ENCODE assay signal across 9 mouse cellular contexts in genomic region chr7:16298927-16299326, GRCm38 (mm10). TPM values are rescaled to one million over a fixed set of nuclear protein-coding genes. Genes with fewer than 3 reads are reported as not detected.
DNase-seq lines count a peak whose midpoint lies in the region; ATAC-seq lines count a peak whose summit lies in the region.
"Had no signal": no experiment of that assay in that cellular context is flagged by ENCODE, and none has a peak within 500 bp of the region (broad histone marks: within the 10 kb centered on the region; RNA-seq: fewer than 3 reads in every experiment).

No protein-coding gene starts in this region.

- no peak for DNase-seq in intestine, embryonic 14.5 days (ENCODE audit: low spot score)
- no peak for DNase-seq in spleen, adult 12 weeks (ENCODE audit: low spot score)
- no peak for DNase-seq in urinary bladder, postnatal 25 days (ENCODE audit: low spot score)
- no peak for DNase-seq in kidney, postnatal 14 days

- no peaks in the 10 kb centered on the region for H3K9me3 ChIP-seq in intestine, embryonic 14.5 days (ENCODE audit: control insufficient read depth, low read length)
- H3K9me3 ChIP-seq in intestine, embryonic 16.5 days (ENCODE audit: control insufficient read depth, low read length): no peaks in the 10 kb centered on the region
- H3K9me3 ChIP-seq in embryonic facial prominence, embryonic 13.5 days: no peaks in the 10 kb centered on the region
- H3K9me3 ChIP-seq in hindbrain, embryonic 12.5 days (replicated peaks): no peaks in the 10 kb centered on the region
- no peaks in the 10 kb centered on the region for H3K9me3 ChIP-seq in midbrain, embryonic 16.5 days (replicated peaks; ENCODE audit: control insufficient read depth, low read length, poor library complexity, severe bottlenecking)

- H3K36me3 ChIP-seq in intestine, embryonic 14.5 days (ENCODE audit: control insufficient read depth, insufficient read depth, low read length): no peaks in the 10 kb centered on the region
- H3K36me3 ChIP-seq in intestine, embryonic 16.5 days (ENCODE audit: control insufficient read depth, insufficient read depth, low read length): no peaks in the 10 kb centered on the region
- H3K36me3 ChIP-seq in embryonic facial prominence, embryonic 13.5 days: no peaks in the 10 kb centered on the region
- H3K36me3 ChIP-seq in hindbrain, embryonic 12.5 days: no peaks in the 10 kb centered on the region
- H3K36me3 ChIP-seq in midbrain, embryonic 16.5 days (ENCODE audit: control insufficient read depth, insufficient read depth, low read length): no peaks in the 10 kb centered on the region

- no peak overlapping the region for H3K4me3 ChIP-seq in intestine, embryonic 14.5 days (ENCODE audit: low read depth, low read length)
- H3K4me3 ChIP-seq in intestine, embryonic 16.5 days (ENCODE audit: low read length): no peak overlapping the region
- peak overlapping the region; percentile 50 for H3K4me3 ChIP-seq in embryonic facial prominence, embryonic 13.5 days
- peak overlapping the region; percentile 47; the same call in 1 of the 2 replicates for H3K4me3 ChIP-seq in hindbrain, embryonic 12.5 days
- H3K4me3 ChIP-seq in midbrain, embryonic 16.5 days (ENCODE audit: low read depth, low read length): peak overlapping the region; percentile 50

- peaks cover 26% of the 10 kb centered on the region for H3K4me1 ChIP-seq in intestine, embryonic 14.5 days (replicated peaks; ENCODE audit: control insufficient read depth, insufficient read depth, low read length)
- H3K4me1 ChIP-seq in intestine, embryonic 16.5 days (ENCODE audit: control insufficient read depth, insufficient read depth, low read length): peaks cover 24% of the 10 kb centered on the region
- peaks cover 30% of the 10 kb centered on the region for H3K4me1 ChIP-seq in embryonic facial prominence, embryonic 13.5 days
- peaks cover 31% of the 10 kb centered on the region for H3K4me1 ChIP-seq in hindbrain, embryonic 12.5 days
- H3K4me1 ChIP-seq in midbrain, embryonic 16.5 days (ENCODE audit: control insufficient read depth, insufficient read depth, low read length): peaks cover 38% of the 10 kb centered on the region

- WGBS in intestine, embryonic 14.5 days: 76% methylated on average over 5 of the region's 5 CpGs
- 78% methylated on average over 5 of the region's 5 CpGs for WGBS in intestine, embryonic 16.5 days
- WGBS in embryonic facial prominence, embryonic 13.5 days: 82% methylated on average over 5 of the region's 5 CpGs
- 76% methylated on average over 5 of the region's 5 CpGs for WGBS in hindbrain, embryonic 12.5 days
- 82% methylated on average over 5 of the region's 5 CpGs for WGBS in midbrain, embryonic 16.5 days

- no peak overlapping the region; the same call in 1 of the 2 replicates for H3K27ac ChIP-seq in intestine, embryonic 14.5 days (ENCODE audit: low read depth)
- H3K27ac ChIP-seq in intestine, embryonic 16.5 days (ENCODE audit: low read length): no peak overlapping the region
- peak overlapping the region; percentile 48; the same call in 1 of the 2 replicates for H3K27ac ChIP-seq in embryonic facial prominence, embryonic 13.5 days
- peak overlapping the region; percentile 66 for H3K27ac ChIP-seq in hindbrain, embryonic 12.5 days
- H3K27ac ChIP-seq in midbrain, embryonic 16.5 days (ENCODE audit: low read length): peak overlapping the region; percentile 69
- H3K27ac ChIP-seq: liver, embryonic 14.5 days had no signal

- no peaks in the 10 kb centered on the region for H3K27me3 ChIP-seq in intestine, embryonic 14.5 days (replicated peaks; ENCODE audit: control insufficient read depth, insufficient read depth, low read length)
- H3K27me3 ChIP-seq in intestine, embryonic 16.5 days (replicated peaks; ENCODE audit: control insufficient read depth, insufficient read depth, low read length): no peaks in the 10 kb centered on the region; the same call in 1 of the 2 replicates
- H3K27me3 ChIP-seq in embryonic facial prominence, embryonic 13.5 days: no peaks in the 10 kb centered on the region
- H3K27me3 ChIP-seq in hindbrain, embryonic 12.5 days: no peaks in the 10 kb centered on the region
- H3K27me3 ChIP-seq in midbrain, embryonic 16.5 days (ENCODE audit: control insufficient read depth, insufficient read depth, low read depth, low read length): no peaks in the 10 kb centered on the region

- peak overlapping the region; percentile 74 for H3K4me2 ChIP-seq in intestine, embryonic 14.5 days (ENCODE audit: low read length)
- no peak overlapping the region for H3K4me2 ChIP-seq in intestine, embryonic 16.5 days (ENCODE audit: low read depth, low read length)
- peak overlapping the region; percentile 85 for H3K4me2 ChIP-seq in embryonic facial prominence, embryonic 13.5 days
- peak overlapping the region; percentile 78 for H3K4me2 ChIP-seq in hindbrain, embryonic 12.5 days (replicated peaks)
- H3K4me2 ChIP-seq in midbrain, embryonic 16.5 days (ENCODE audit: low read length): peak overlapping the region; percentile 85

- ATAC-seq in intestine, embryonic 14.5 days (replicated peaks; ENCODE audit: low FRiP score, low TSS enrichment, low read depth): no peak
- ATAC-seq in intestine, embryonic 16.5 days: no peak
- no peak for ATAC-seq in embryonic facial prominence, embryonic 13.5 days (ENCODE audit: insufficient number of reproducible peaks, insufficient read depth, low FRiP score, low TSS enrichment, low read depth)
- ATAC-seq in hindbrain, embryonic 12.5 days (ENCODE audit: low FRiP score): no peak
- no peak for ATAC-seq in midbrain, embryonic 16.5 days

- no peak overlapping the region for H3K9ac ChIP-seq in intestine, embryonic 14.5 days (ENCODE audit: low read length)
- no peak overlapping the region for H3K9ac ChIP-seq in intestine, embryonic 16.5 days (ENCODE audit: low read depth, low read length)
- H3K9ac ChIP-seq in embryonic facial prominence, embryonic 13.5 days: peak overlapping the region; percentile 74
- H3K9ac ChIP-seq in hindbrain, embryonic 12.5 days: peak overlapping the region; percentile 58
- H3K9ac ChIP-seq in midbrain, embryonic 16.5 days (ENCODE audit: low read depth, low read length): peak overlapping the region; percentile 68; the same call in 1 of the 2 replicates
- H3K9ac ChIP-seq: liver, embryonic 14.5 days had no signal

RNA-seq across cellular contexts. Expression of gene Bbc3, which starts 9.3 kb away (rescaled TPM):
- 4.1 and 4.9 TPM in 2 replicates for polyA plus RNA-seq in intestine, embryonic 14.5 days (2014; fragmentation: Nextera tagmentation; extraction: Ambion mirVana)
- polyA plus RNA-seq in intestine, embryonic 16.5 days (2015; fragmentation: Nextera tagmentation; extraction: Ambion mirVana): 6.2 and 6.6 TPM in 2 replicates
- polyA plus RNA-seq in embryonic facial prominence, embryonic 13.5 days (2015; fragmentation: Nextera tagmentation; extraction: Ambion mirVana): 4.8 and 5.2 TPM in 2 replicates
- polyA plus RNA-seq in hindbrain, embryonic 12.5 days (2016; fragmentation: Nextera tagmentation; extraction: Ambion mirVana): 20.0 and 21.1 TPM in 2 replicates
- polyA plus RNA-seq in midbrain, embryonic 16.5 days (2015; fragmentation: Nextera tagmentation; extraction: Ambion mirVana): 30.0 and 31.3 TPM in 2 replicates

RNA-seq across cellular contexts. Expression of gene Ccdc9, which starts 12.3 kb away (rescaled TPM):
- polyA plus RNA-seq in intestine, embryonic 14.5 days (2014; fragmentation: Nextera tagmentation; extraction: Ambion mirVana): 14.4 and 19.0 TPM in 2 replicates
- 19.8 and 20.8 TPM in 2 replicates for polyA plus RNA-seq in intestine, embryonic 16.5 days (2015; fragmentation: Nextera tagmentation; extraction: Ambion mirVana)
- polyA plus RNA-seq in embryonic facial prominence, embryonic 13.5 days (2015; fragmentation: Nextera tagmentation; extraction: Ambion mirVana): 31.0 and 32.9 TPM in 2 replicates
- 43.4 and 46.7 TPM in 2 replicates for polyA plus RNA-seq in hindbrain, embryonic 12.5 days (2016; fragmentation: Nextera tagmentation; extraction: Ambion mirVana)
- polyA plus RNA-seq in midbrain, embryonic 16.5 days (2015; fragmentation: Nextera tagmentation; extraction: Ambion mirVana): 22.1 and 25.4 TPM in 2 replicates

RNA-seq across cellular contexts. Expression of gene Inafm1, which starts 25.5 kb away (rescaled TPM):
- 16.0 and 18.1 TPM in 2 replicates for polyA plus RNA-seq in intestine, embryonic 14.5 days (2014; fragmentation: Nextera tagmentation; extraction: Ambion mirVana)
- polyA plus RNA-seq in intestine, embryonic 16.5 days (2015; fragmentation: Nextera tagmentation; extraction: Ambion mirVana): 13.0 and 14.2 TPM in 2 replicates
- 23.9 and 24.3 TPM in 2 replicates for polyA plus RNA-seq in embryonic facial prominence, embryonic 13.5 days (2015; fragmentation: Nextera tagmentation; extraction: Ambion mirVana)
- 23.3 and 25.4 TPM in 2 replicates for polyA plus RNA-seq in hindbrain, embryonic 12.5 days (2016; fragmentation: Nextera tagmentation; extraction: Ambion mirVana)
- 44.5 and 49.3 TPM in 2 replicates for polyA plus RNA-seq in midbrain, embryonic 16.5 days (2015; fragmentation: Nextera tagmentation; extraction: Ambion mirVana)

RNA-seq across cellular contexts. Expression of gene C5ar1, which starts 39.6 kb away (rescaled TPM):
- polyA plus RNA-seq in intestine, embryonic 14.5 days (2014; fragmentation: Nextera tagmentation; extraction: Ambion mirVana): 1.8 and 2.3 TPM in 2 replicates
- 1.9 and 2.4 TPM in 2 replicates for polyA plus RNA-seq in intestine, embryonic 16.5 days (2015; fragmentation: Nextera tagmentation; extraction: Ambion mirVana)
- polyA plus RNA-seq in embryonic facial prominence, embryonic 13.5 days (2015; fragmentation: Nextera tagmentation; extraction: Ambion mirVana): 1.4 and 1.5 TPM in 2 replicates
- 0.79 and 2.0 TPM in 2 replicates for polyA plus RNA-seq in hindbrain, embryonic 12.5 days (2016; fragmentation: Nextera tagmentation; extraction: Ambion mirVana)
- 1.2 and 1.5 TPM in 2 replicates for polyA plus RNA-seq in midbrain, embryonic 16.5 days (2015; fragmentation: Nextera tagmentation; extraction: Ambion mirVana)

RNA-seq across cellular contexts. Expression of gene C5ar2, which starts 55.0 kb away (rescaled TPM):
- 0.09 TPM in 1 of 2 replicates, not detected in the other for polyA plus RNA-seq in intestine, embryonic 14.5 days (2014; fragmentation: Nextera tagmentation; extraction: Ambion mirVana)
- 0.15 and 0.18 TPM in 2 replicates for polyA plus RNA-seq in intestine, embryonic 16.5 days (2015; fragmentation: Nextera tagmentation; extraction: Ambion mirVana)
- 0.10 TPM in 1 of 2 replicates, not detected in the other for polyA plus RNA-seq in embryonic facial prominence, embryonic 13.5 days (2015; fragmentation: Nextera tagmentation; extraction: Ambion mirVana)
- not detected in 2 replicates for polyA plus RNA-seq in hindbrain, embryonic 12.5 days (2016; fragmentation: Nextera tagmentation; extraction: Ambion mirVana)
- 0.06 and 0.14 TPM in 2 replicates for polyA plus RNA-seq in midbrain, embryonic 16.5 days (2015; fragmentation: Nextera tagmentation; extraction: Ambion mirVana)

Comparison
In these comparisons a context has a peak if more than half of its experiments do, and no peak if none do; other contexts are left out.
1. H3K27ac ChIP-seq: peak in embryonic facial prominence, embryonic 13.5 days (single experiment), hindbrain, embryonic 12.5 days (single experiment) and midbrain, embryonic 16.5 days (single experiment); none in intestine, embryonic 14.5 days (single experiment) and intestine, embryonic 16.5 days (single experiment).
2. H3K4me3 ChIP-seq: peak in embryonic facial prominence, embryonic 13.5 days (single experiment), hindbrain, embryonic 12.5 days (single experiment) and midbrain, embryonic 16.5 days (single experiment); none in intestine, embryonic 14.5 days (single experiment) and intestine, embryonic 16.5 days (single experiment).
3. H3K9ac ChIP-seq: peak in embryonic facial prominence, embryonic 13.5 days (single experiment), hindbrain, embryonic 12.5 days (single experiment) and midbrain, embryonic 16.5 days (single experiment); none in intestine, embryonic 14.5 days (single experiment) and intestine, embryonic 16.5 days (single experiment).